Mouse (Mus musculus) ES-E14 (cell line): ENCODE results near the gene Hist2h2be. TPM values are rescaled to one million over a fixed set of nuclear protein-coding genes. Genes with fewer than 3 reads are reported as not detected.
"Not testable (repeated sequence)": the region's sequence is repeated elsewhere in the genome, so short reads cannot be mapped to it uniquely, and the experiment has no call there.

Experiments used
- DNase-seq: peaks from one replicate; pipeline ENCODE4 v3.0.0-alpha.2; 2013; ENCODE audit warnings: low read depth, low spot score
- H3K27ac ChIP-seq: 2 replicates; pipeline ENCODE4 v1.5.1; 2012; ENCODE audit warnings: low read depth, mild to moderate bottlenecking, low read length, moderate library complexity, mixed read lengths; ENCODE audit not compliant: poor library complexity, insufficient read depth, severe bottlenecking
- H3K36me3 ChIP-seq: 2 replicates; pipeline ENCODE4 v1.6.1; 2012; ENCODE audit warnings: mild to moderate bottlenecking, low read length, moderate library complexity, mixed read lengths; ENCODE audit not compliant: control insufficient read depth, poor library complexity, insufficient read depth, severe bottlenecking
- H3K4me1 ChIP-seq, 2 experiments: fragments of 150-350 bp in 1 of 2; sonication (generic) in 1 of 2; 2 replicates each; pipeline ENCODE4 v1.6.1; 2012; ENCODE audit warnings: low read length in 2 of 2, mild to moderate bottlenecking in 1 of 2, mixed read lengths in 1 of 2; ENCODE audit not compliant: control insufficient read depth in 2 of 2, insufficient read depth in 2 of 2, poor library complexity in 1 of 2
- H3K4me3 ChIP-seq, 2 experiments: fragments of 150-350 bp in 1 of 2; sonication (generic) in 1 of 2; 2 replicates each; pipeline ENCODE4 v1.5.1; 2012; ENCODE audit warnings: low read length in 2 of 2, low read depth in 1 of 2, mild to moderate bottlenecking in 1 of 2, mixed read lengths in 1 of 2; ENCODE audit not compliant: insufficient read depth in 1 of 2, poor library complexity in 1 of 2, severe bottlenecking in 1 of 2
- H3K9ac ChIP-seq: 2 replicates; pipeline ENCODE4 v1.6.1; 2012; ENCODE audit warnings: low read depth, mild to moderate bottlenecking, low read length, mixed read lengths; ENCODE audit not compliant: poor library complexity, insufficient read depth, severe bottlenecking
- H3K9me3 ChIP-seq: fragments of 150-350 bp; sonication (generic); 2 replicates; pipeline ENCODE4 v1.6.1; 2012; ENCODE audit warnings: low read depth, mild to moderate bottlenecking, low read length; ENCODE audit not compliant: control insufficient read depth, insufficient read depth
- CHD2 ChIP-seq: IDR thresholded peaks from 2 replicates; pipeline ENCODE4 v1.6.1; 2014; ENCODE audit warnings: mild to moderate bottlenecking, low read depth, low read length, inconsistent platforms
- HCFC1 ChIP-seq: IDR thresholded peaks from 2 replicates; pipeline ENCODE4 v1.6.1; 2012; ENCODE audit warnings: low read length, inconsistent platforms, borderline replicate concordance; ENCODE audit not compliant: insufficient read depth
- MAFK ChIP-seq: IDR thresholded peaks from 2 replicates; pipeline ENCODE4 v1.6.1; 2014; ENCODE audit warnings: mild to moderate bottlenecking, low read depth, low read length, inconsistent platforms; ENCODE audit not compliant: insufficient read depth
- ZC3H11A ChIP-seq: IDR thresholded peaks from 2 replicates; pipeline ENCODE4 v1.6.1; 2012; ENCODE audit warnings: low read depth, mild to moderate bottlenecking, inconsistent platforms, low read length, borderline replicate concordance
- ZNF384 ChIP-seq: IDR thresholded peaks from 2 replicates; pipeline ENCODE4 v1.6.1; 2012; ENCODE audit warnings: low read depth, low read length, inconsistent platforms
- in situ Hi-C, 2 experiments: fragments of 600-800 bp; cut with MboI; formaldehyde crosslinking; loops; one replicate each; pipeline ENCODE4 v1.15.1; 2025; ENCODE audit warnings: low sequenced_read_pairs in 2 of 2, inconsistent platforms in 1 of 2; ENCODE audit not compliant: unreplicated experiment in 2 of 2
- total RNA-seq: library from RNA; depleted of rRNA; stranded (reverse); fragments of 300-350 nt; gene quantifications from 2 replicates; pipeline ENCODE4 v1.2.3, GENCODE M21; 2012

Gene Hist2h2be
- total RNA-seq, 1 experiment = 0.80 TPM

- in situ Hi-C loops = no loop called here
- Histone ChIP-seq H3K4me1 (peaks cover 0 to 4% of the 10 kb centered on the region in 2 experiments; a peak in 1 of 4 replicates), H3K9ac (peak overlapping the region; percentile 71), H3K36me3 (no peaks in the 10 kb centered on the region), H3K27ac (no peak overlapping the region; the same call in 1 of the 2 replicates), H3K9me3 (no peaks in the 10 kb centered on the region), H3K4me3 (peak overlapping the region; percentile 42 to 75)
- TF ChIP-seq ZNF384 (no peak), HCFC1 (no peak), ZC3H11A (no peak), CHD2 (no peak), MAFK (no peak)
- no peak for DNase-seq
Observed at GRCm38 (mm10) chr3:96198181-96198580, 22.7 kb upstream of the Hist2h2be start.

- H3K36me3 ChIP-seq, DNase-seq, in situ Hi-C loops, H3K27ac ChIP-seq, H3K4me3 ChIP-seq, H3K4me1 ChIP-seq, H3K9me3 ChIP-seq, H3K9ac ChIP-seq: not testable (repeated sequence)
Observed at GRCm38 (mm10) chr3:96198601-96199251, 22.2 kb upstream of the Hist2h2be start.

GRCm38 (mm10) chr3:96199731-96200130 lies 21.2 kb upstream of the Hist2h2be start:
- Histone ChIP-seq H3K4me3 (no peak overlapping the region), H3K9ac (no peak overlapping the region), H3K4me1 (peaks cover 0 to 3% of the 10 kb centered on the region in 2 experiments; a peak in 1 of 4 replicates), H3K9me3 (no peaks in the 10 kb centered on the region), H3K27ac (no peak overlapping the region), H3K36me3 (no peaks in the 10 kb centered on the region)
- TF ChIP-seq ZC3H11A = no peak
- no peak for TF ChIP-seq HCFC1
- TF ChIP-seq MAFK = no peak
- TF ChIP-seq ZNF384 = no peak
- in situ Hi-C loops = no loop called here
- no peak for DNase-seq

- Histone ChIP-seq H3K4me1 (peaks cover 0 to 2% of the 10 kb centered on the region in 2 experiments; a peak in 1 of 4 replicates), H3K27ac (no peak overlapping the region), H3K36me3 (no peaks in the 10 kb centered on the region), H3K4me3 (no peak overlapping the region), H3K9ac (no peak overlapping the region), H3K9me3 (no peaks in the 10 kb centered on the region)
- TF ChIP-seq HCFC1 = no peak
- TF ChIP-seq MAFK = no peak
- no peak for TF ChIP-seq ZNF384
- no peak for TF ChIP-seq CHD2
- no peak for TF ChIP-seq ZC3H11A
- DNase-seq = no peak
- in situ Hi-C loops = no loop called here
Observed at GRCm38 (mm10) chr3:96207819-96208218, 13.1 kb upstream of the Hist2h2be start.

GRCm38 (mm10) chr3:96209242-96209641 lies 11.7 kb upstream of the Hist2h2be start:
- no peak for DNase-seq
- H3K27ac ChIP-seq = no peak overlapping the region
- TF ChIP-seq ZNF384 (no peak), ZC3H11A (no peak), MAFK (no peak), HCFC1 (no peak), CHD2 (no peak)
- H3K9ac ChIP-seq = no peak overlapping the region
- H3K4me1 ChIP-seq = peaks cover 0 to 2% of the 10 kb centered on the region in 2 experiments; a peak in 1 of 4 replicates
- H3K4me3 ChIP-seq = no peak overlapping the region
- in situ Hi-C loops = no loop called here
- H3K36me3 ChIP-seq = no peaks in the 10 kb centered on the region
- H3K9me3 ChIP-seq = no peaks in the 10 kb centered on the region
